Mouse (Mus musculus) macrophage (primary cell): ENCODE measurements around the gene Syn3. TPM values are rescaled to one million over a fixed set of nuclear protein-coding genes. Genes with fewer than 3 reads are reported as not detected.

Experiments used
- H3K27ac ChIP-seq: fragments of 350-480 bp; formaldehyde crosslinking; 2 replicates; pipeline ENCODE4 v1.9.0; 2021
- H3K36me3 ChIP-seq: fragments of 350-480 bp; formaldehyde crosslinking; 2 replicates; pipeline ENCODE4 v1.9.0; 2021; ENCODE audit errors: inconsistent target
- H3K4me3 ChIP-seq: fragments of 350-480 bp; formaldehyde crosslinking; 2 replicates; pipeline ENCODE4 v1.9.0; 2021; ENCODE audit errors: inconsistent target
- H3K79me2 ChIP-seq: fragments of 350-480 bp; formaldehyde crosslinking; 2 replicates; pipeline ENCODE4 v1.9.0; 2021; ENCODE audit errors: inconsistent target
- WGBS: methylation state at CpG from one replicate; pipeline ENCODE4 v1.1.7; 2026; ENCODE audit warnings: inconsistent platforms; ENCODE audit not compliant: missing documents; 5-methylcytosine and 5-hydroxymethylcytosine counted together
- polyA plus RNA-seq: library from polyadenylated mRNA; stranded (reverse); fragments of 250-400 nt; gene quantifications from 3 replicates; pipeline ENCODE4 v1.2.4, GENCODE M21; 2018; ENCODE audit warnings: inconsistent platforms

Syn3 gene
- polyA plus RNA-seq, 1 experiment from 2014 or later, result 0.07 TPM

DNA sequence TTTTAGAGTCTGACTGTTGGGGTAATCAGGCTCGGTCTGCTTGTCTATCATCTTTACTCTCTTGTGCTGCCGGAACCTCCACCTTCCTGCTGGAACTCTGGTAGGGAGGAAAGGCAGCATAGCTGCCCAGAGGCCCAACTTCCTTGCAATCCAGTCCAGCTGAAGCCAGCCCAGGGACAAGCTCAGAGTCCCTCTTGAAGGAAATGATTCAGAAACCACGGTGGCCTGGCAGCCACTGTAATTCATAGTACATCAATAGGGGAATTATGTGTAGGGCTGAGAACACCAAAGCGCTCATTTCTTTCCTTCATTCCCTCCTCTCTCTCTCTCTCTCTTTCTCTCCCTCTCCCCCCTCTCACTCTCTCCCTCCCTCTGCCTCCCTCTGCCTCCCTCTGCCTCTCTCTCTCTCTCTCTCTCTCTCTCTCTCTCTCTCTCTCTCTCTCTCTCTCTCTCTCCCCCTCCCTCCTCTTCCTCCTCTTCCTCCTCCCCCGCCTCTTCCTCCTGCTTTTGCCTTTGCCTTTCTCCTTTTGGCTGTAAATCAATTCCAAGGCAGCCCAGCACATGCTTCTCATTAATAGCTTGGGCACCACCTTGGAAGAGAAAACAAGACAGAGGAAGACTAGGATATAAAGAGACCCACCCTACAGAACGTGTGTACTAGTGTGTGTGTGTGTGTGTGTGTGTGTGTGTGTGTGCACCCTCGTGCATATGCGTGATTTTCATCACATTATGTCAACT lies 315.4 kb downstream of the Syn3 start:
- WGBS, result 39% methylated on average over 7 of the region's 8 CpGs

DNA sequence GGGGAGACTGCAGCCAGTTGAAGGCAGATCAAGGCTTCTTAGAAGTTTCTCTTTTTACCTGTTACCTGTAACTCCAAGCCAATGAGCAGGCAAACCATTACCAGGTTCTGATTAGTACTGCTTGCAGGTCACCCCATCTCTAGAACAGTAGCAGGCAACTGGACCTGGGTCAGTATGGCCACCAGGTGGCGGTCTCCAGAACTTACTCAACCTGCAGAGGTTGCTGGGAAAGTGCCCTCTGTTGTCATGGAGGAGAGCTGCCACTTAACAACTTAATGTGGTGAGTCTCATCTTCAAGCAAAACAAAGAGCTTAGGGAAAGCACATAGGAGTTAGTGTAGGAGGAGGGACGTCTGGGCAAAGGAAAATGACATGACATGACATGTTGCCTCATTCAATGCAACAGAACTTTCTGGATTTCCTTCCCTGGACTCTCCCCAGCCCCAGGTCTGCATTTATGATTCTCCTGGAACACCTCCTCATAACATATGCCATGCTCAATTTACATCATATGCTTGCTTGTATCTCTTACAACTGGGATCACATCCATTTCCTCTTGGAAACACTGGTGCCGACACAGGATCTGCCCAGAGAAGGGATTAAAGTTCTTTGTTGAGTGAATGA lies 316.4 kb downstream of the Syn3 start:
- Histone ChIP-seq H3K4me3 (no peak overlapping the region), H3K79me2 (no peaks in the 10 kb centered on the region), H3K27ac (no peak overlapping the region), H3K36me3 (no peaks in the 10 kb centered on the region)
- WGBS, result 67% methylated on average over 3 of the region's 3 CpGs

More for the DNA sequence above, 315.4 kb downstream of the Syn3 start:
- H3K36me3 ChIP-seq, result no peaks in the 10 kb centered on the region
- H3K79me2 ChIP-seq, result no peaks in the 10 kb centered on the region
- H3K4me3 ChIP-seq, result no peak overlapping the region
- no peak overlapping the region for H3K27ac ChIP-seq

DNA sequence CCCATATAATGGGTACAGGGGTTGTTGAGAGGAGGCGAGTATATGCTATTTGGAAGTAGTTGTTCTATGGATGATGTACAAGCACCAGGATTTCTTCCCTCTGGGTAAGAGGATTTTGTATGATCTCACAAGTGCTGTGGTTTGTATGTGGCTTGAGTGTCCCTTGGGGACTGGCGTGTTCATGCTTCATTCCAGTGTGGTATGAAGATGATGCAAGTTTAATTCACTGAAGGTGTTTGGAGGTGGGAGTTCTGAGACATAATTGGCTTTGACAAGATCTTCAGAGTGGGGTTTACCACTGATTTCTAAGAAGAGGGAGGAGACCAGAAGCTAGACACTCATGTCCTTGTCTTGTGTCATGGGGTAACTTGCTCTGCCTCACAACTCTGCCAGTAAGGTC lies 322.3 kb downstream of the Syn3 start:
- Histone ChIP-seq H3K4me3 (no peak overlapping the region), H3K27ac (no peak overlapping the region), H3K79me2 (no peaks in the 10 kb centered on the region), H3K36me3 (no peaks in the 10 kb centered on the region)
- 94% methylated on average over 2 of the region's 2 CpGs for WGBS

DNA sequence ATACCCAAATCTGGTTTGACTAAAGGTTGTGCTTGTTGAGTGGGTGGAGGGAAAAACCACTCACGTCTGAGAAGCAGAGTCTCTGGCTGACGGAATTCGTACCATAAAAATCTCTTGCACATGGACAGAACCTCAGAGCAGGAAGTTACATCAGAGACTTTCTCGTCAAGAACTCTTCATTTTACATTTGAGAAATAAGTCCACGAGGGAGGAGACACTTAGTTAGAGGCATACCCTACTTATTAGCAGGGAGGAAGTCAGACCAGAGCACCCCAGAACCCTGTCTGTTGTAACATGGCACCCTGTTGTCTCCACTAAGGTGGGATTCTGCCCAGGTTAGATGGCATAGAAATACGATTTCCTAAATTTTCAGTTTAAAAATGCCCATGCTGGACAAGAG lies 324.7 kb downstream of the Syn3 start:
- Histone ChIP-seq H3K27ac (no peak overlapping the region), H3K36me3 (no peaks in the 10 kb centered on the region), H3K79me2 (no peaks in the 10 kb centered on the region), H3K4me3 (no peak overlapping the region)
- 25% methylated on average over 5 of the region's 6 CpGs for WGBS

DNA sequence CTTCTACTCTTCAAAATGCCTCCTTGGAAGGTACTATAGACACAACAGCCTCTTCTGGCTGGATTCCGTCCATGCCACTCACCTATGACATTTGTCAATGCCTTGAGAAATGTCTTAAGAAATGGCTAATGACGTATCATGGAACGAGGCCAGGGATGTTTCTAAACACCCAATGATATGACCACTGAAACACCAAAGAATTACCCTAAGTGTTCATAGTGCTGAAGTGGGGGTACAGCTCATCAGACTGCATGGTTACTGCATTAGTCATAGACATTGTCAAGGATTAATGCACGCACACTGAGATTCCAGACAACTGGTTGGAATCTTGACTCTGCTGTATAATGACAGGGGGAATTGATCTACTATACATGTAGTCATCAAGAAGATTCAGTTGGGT lies 325.4 kb downstream of the Syn3 start:
- Histone ChIP-seq H3K27ac (no peak overlapping the region), H3K79me2 (no peaks in the 10 kb centered on the region)
- 94% methylated on average over 4 of the region's 4 CpGs for WGBS

DNA sequence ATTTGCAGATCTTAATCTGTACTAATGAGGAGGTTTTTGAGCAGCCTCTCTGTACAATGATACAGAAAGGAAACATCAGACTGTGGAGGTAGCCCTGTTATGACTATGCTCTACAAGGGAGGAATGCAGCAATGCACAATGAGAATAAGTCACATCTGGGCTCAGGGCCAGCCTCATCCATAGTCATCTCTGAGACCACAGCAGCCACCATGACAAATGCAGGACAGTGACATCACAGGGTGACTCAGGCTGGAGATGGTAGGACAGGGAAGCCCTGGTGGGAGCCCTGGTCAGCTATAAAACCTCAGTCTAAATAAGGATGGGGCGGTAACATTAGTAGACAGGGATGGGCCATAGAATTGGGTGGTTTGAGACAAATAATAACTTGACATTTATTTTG lies 327.4 kb downstream of the Syn3 start:
- no peaks in the 10 kb centered on the region for H3K36me3 ChIP-seq
- H3K79me2 ChIP-seq, result no peaks in the 10 kb centered on the region
- no peak overlapping the region for H3K4me3 ChIP-seq
- no peak overlapping the region for H3K27ac ChIP-seq
- WGBS, result 100% methylated on average over 1 of the region's 1 CpGs

More for the DNA sequence above, 325.4 kb downstream of the Syn3 start:
- Histone ChIP-seq H3K4me3 (no peak overlapping the region), H3K36me3 (no peaks in the 10 kb centered on the region)

DNA sequence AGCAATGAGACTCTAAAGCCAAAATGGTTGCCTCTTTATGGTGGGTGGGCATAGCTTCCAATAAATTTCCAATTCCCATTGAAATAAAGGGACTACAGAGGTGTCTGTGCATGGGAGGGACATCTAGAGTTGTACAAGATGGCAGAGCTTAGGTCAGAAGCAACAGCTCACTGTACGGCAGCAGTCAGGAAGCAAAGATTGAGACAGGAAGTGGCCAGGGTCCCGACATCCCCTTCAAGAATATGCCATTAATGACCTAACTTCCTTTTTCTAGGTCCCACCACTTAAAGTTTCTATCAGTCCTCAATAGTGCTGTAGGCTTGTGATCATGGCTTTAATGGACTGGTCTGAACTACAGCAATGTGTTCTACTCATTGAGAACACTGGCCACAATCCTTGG lies 330.6 kb downstream of the Syn3 start:
- WGBS, result 38% methylated on average over 2 of the region's 2 CpGs
- H3K79me2 ChIP-seq, result no peaks in the 10 kb centered on the region
- no peak overlapping the region for H3K4me3 ChIP-seq
- H3K36me3 ChIP-seq, result no peaks in the 10 kb centered on the region
- H3K27ac ChIP-seq, result no peak overlapping the region

DNA sequence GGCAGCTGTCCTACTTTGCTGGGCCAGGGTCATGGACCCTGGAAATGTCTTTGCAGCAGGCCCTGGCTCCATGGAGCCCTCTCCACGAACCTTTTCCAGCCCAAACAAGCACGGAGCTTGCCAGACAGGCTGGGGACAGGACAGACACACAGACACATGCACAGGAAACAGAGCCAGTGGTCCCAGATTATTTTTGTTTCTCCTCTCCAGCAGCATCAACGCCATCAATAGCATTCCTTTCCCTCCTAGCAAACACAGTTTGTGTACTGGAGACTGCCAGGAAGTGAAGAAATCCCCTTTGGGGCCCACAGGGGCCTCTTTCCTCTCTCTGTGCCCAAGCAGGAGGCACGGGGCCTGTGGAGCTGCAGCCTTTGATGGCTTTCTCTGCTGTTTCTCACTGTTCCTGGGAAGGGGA lies 331.8 kb downstream of the Syn3 start:
- Histone ChIP-seq H3K27ac (no peak overlapping the region), H3K4me3 (no peak overlapping the region), H3K36me3 (no peaks in the 10 kb centered on the region), H3K79me2 (no peaks in the 10 kb centered on the region)
- 10% methylated on average over 4 of the region's 4 CpGs for WGBS

DNA sequence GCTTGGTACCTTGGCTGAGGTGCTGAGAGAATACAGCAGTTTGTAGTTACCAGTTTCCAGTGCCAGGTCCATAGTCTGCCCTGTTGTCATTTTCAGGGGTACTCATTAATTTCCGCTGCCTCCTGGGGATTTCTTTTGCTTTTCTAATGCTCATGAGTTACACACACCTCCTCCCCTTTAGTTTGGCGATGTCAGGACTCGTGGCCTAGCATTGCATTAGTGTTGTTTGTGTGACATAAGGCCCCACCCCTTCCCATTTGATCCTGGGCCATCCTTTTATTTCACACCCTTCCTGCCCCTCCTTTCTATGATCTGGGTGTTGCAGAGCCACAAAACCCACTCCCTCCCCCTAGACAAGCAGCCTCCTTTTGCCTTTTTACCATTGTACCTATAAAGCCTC lies 334.6 kb downstream of the Syn3 start:
- 59% methylated on average over 3 of the region's 3 CpGs for WGBS
- H3K27ac ChIP-seq, result no peak overlapping the region
- H3K36me3 ChIP-seq, result no peaks in the 10 kb centered on the region
- H3K79me2 ChIP-seq, result no peaks in the 10 kb centered on the region
- H3K4me3 ChIP-seq, result no peak overlapping the region

DNA sequence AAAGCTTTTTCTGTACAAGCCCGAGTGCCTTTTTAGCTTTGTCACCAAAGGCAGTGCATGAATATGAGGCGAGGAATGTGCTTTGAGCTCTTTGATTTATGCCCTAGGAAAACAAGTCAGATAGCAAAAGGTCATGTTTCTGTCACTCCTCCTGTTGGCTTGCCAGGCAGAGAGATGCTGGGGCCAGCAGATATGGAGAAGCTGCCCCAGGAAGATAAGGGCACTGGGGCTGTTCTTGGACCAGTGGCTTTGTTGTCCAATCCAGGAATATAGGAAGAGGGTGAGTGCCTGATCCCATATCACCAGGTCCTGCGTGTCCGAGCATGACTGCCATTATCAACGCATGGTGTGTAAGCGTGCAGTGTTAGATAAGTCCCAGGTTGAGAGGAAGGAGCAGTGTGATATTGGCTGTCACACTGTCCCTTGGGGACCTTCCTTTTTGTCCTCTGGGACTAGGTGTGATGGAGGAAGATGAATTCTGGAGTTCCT lies 336.9 kb downstream of the Syn3 start:
- no peaks in the 10 kb centered on the region for H3K36me3 ChIP-seq
- no peak overlapping the region for H3K27ac ChIP-seq
- H3K79me2 ChIP-seq, result no peaks in the 10 kb centered on the region
- 87% methylated on average over 6 of the region's 6 CpGs for WGBS
- no peak overlapping the region for H3K4me3 ChIP-seq

DNA sequence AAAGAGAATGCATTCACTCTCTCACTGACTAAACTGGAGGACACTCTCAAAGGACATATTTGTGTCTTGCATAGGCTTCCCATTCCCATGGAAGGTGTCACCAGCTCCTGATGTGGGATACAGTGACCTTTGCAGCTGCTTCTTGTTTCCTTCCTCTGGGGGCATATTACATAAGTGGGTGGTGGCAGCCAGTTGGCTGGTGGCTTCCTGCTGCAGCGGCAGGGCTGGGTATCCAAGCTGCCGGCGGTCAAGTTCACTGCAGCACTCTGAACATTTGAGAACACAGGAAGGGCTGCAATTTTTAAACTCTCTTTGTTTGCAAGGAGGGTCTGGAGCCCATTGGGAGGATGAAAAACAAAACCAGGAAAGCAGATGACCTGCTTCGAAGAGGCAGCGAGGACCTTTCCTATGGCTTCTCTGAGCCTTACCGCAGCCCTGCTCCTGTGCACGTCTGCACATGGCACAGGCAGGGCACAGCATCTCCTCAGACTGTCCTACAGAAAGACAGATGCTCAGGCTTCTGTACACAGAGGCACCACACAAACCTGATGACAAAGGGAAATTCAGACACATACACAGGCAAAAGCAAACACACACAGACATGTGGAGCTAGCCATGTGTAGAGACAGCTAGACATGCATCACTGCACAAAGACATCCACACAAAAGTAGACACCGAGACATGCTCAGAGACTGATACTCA lies 340.3 kb downstream of the Syn3 start:
- no peaks in the 10 kb centered on the region for H3K36me3 ChIP-seq
- no peak overlapping the region for H3K27ac ChIP-seq
- H3K79me2 ChIP-seq, result no peaks in the 10 kb centered on the region
- H3K4me3 ChIP-seq, result no peak overlapping the region
- WGBS, result 24% methylated on average over 8 of the region's 8 CpGs

DNA sequence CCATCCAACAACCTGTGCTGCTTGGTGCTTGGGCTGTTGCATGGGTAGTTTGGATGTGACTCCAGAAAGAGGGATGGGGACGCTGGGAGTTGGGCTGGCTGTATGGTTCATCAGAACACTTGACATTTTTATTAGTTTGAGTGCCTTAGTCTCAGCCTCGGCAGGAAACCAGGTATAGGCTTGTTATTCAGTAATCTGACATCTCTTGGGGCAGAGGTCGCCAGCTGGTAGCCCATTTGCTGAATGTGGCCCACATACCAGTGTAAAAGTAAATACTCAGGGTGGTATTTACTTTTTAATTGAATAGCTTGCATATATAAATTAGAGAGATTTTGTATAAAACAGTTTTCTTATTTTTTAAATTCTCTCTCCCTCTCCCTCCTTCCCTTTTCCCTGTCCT lies 343.4 kb downstream of the Syn3 start:
- H3K79me2 ChIP-seq, result no peaks in the 10 kb centered on the region
- H3K36me3 ChIP-seq, result no peaks in the 10 kb centered on the region
- H3K27ac ChIP-seq, result no peak overlapping the region
- H3K4me3 ChIP-seq, result no peak overlapping the region
- 92% methylated on average over 3 of the region's 3 CpGs for WGBS

DNA sequence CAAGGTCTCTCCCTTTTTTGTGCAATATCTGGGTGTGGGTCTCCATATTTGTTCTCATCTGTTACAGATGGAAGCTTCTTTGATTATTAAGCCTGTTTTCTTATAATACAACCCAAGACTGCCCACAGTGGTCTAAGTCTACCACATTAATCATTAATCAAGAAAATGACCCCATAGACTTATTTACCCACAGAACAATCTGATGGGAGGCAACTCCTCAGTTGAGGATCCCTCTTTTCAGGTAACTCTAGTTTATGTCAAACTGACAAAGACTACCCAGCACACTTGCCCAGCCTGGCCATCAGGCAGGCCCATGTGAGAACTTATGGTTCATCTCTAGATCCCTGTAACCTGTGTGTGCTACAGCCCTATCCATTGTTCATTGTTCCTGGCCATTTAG lies 345.5 kb downstream of the Syn3 start:
- Histone ChIP-seq H3K36me3 (no peaks in the 10 kb centered on the region), H3K27ac (no peak overlapping the region), H3K79me2 (no peaks in the 10 kb centered on the region), H3K4me3 (no peak overlapping the region)

DNA sequence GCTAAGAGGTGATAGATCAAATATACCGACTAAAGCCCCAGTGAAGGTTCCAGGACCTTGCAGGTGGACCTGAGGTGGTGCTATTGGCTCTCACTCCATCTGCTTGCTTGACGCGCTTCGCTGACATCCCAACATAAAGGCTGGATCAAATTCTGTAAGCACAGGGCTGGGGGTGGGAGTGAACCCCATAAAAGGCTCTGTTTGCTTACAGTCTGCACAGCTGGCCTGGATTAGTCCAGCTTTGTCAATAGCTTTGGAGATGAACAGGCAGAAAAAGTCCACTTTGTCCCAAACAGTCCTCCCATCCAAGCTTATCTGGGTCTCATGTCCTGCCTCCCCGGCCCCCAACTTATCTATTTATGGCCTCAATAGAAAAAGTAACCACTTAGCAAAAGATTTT lies 347.3 kb downstream of the Syn3 start:
- H3K79me2 ChIP-seq, result no peaks in the 10 kb centered on the region
- H3K36me3 ChIP-seq, result no peaks in the 10 kb centered on the region
- no peak overlapping the region for H3K27ac ChIP-seq
- WGBS, result 97% methylated on average over 5 of the region's 5 CpGs
- no peak overlapping the region for H3K4me3 ChIP-seq

DNA sequence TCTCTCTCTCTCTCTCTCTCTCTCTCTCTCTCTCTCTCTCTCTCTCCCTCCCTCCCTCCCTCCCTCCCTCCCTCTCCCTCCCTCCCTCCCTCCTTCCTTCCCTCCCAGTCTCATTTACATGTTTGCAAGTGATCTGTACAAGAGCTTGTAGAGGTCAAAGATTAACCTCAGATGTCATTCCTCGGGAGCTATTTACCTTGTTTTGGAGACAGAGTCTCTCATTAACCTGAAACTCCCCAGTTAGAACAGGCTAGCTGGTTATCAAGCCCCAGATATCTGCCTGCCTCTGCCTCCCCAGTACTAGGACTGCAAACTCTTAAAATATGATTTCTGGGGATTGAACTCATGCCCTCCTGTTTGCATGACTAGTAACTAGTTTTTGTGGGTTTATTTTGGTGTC lies 348.6 kb downstream of the Syn3 start:
- 57% methylated on average over 1 of the region's 1 CpGs for WGBS
- Histone ChIP-seq H3K27ac (no peak overlapping the region), H3K4me3 (no peak overlapping the region), H3K79me2 (no peaks in the 10 kb centered on the region), H3K36me3 (no peaks in the 10 kb centered on the region)
